Mouse (Mus musculus): Measurements from ENCODE around the gene Foxred1.

The Foxred1 gene

DNA sequence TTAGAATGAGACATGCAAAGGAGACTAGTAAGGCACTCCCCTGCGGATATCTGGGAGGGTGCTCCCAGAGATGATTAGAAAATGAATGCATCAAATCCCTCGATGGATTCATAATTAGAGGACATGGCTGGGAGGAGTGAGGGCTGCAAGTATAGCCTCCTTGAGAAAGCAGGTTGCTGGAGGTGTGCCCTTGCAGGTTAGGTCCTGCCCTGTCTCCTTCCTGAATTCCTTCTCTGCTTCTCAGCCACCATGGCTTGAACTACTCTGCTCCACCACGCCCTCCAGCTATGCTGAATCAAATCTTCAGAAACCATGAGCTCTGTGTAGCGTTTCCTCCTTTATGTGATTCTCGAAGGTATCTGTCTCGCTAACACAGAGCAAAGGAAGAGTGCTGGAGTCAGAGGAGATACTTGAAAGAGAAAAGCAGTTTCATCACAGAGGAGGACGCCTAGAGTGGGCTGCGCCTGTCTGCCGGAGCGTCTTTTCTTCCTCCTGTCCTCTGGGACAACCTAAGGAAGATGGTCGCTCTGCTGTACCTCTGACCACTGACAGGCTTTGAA is 17.8 kb downstream of the Foxred1 start:
- CTCF ChIA-PET, result interaction anchor here (0.8 kb wide), 1 partner anchor 24 kb away, joined by 3 read pairs; no protein-coding TSS in a partner anchor

DNA sequence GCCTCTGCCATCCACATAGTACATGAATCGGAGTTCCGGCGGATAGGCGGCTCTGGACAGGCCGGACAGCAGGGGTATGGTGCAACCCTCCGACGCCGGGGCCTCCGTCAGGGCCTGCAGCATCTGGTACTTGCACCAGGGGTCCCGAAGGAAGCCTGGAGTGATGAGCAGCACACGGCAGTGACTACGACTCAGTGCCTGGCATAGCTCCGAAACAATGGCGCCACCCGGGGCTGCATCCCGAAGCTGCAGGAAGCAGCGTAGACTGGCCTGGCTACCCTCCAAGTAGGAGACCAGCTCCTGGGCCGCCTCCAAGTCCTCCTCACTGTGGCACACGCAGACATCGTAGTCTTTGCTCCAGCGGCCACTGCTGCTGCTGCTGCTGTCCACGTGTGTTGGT is 22.2 kb downstream of the Foxred1 start:
- CTCF ChIA-PET, result interaction anchor here (0.5 kb wide), 1 partner anchor 9 kb away, joined by 6 read pairs; no protein-coding TSS in a partner anchor

DNA sequence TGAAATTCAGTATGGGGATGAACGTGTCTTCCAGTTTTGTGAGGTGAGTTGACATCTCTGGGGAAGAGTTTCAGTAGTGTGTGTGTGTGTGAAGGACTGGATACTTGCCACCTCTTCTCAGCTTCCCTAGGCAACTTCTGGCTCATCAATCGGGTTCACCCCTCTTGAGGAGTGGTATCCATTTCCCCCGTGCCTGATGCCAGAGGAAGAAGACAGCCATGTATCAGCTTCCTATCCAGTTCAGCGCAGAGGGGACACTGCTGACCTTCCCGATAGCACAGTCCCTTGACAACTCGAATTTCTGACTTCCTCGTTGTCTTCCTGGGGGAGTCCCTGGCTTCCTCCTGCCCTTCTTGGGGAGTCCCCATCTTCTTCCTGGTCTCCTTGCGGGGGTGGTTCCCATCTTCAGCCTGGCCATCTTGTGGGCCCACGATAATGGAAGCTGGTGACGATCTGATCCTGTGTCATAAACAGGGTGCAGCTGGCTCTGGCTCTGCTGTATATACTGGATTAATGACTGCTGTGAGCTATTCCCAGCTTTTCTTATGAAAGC is 23.4 kb downstream of the Foxred1 start:
- CTCF ChIA-PET, result no interaction called here

DNA sequence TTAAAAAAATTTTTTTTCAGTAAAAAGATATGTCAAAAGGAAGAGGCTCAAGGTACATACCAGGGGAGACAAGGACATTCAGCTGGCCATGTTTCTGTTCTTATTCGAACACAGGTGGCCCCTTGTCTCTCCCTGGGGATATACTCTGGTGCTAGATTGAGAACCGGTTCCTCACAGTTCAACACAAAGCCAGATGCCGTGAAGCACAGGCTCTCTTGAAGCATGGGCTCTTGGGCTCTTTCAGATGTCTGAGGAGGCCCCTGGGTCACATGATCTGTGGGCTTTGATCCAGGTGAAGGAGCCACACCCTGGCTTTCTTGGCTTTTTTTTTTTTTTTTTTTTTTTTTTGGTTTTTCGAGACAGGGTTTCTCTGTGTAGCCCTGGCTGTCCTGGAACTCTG is 24.4 kb downstream of the Foxred1 start:
- CTCF ChIA-PET, result no interaction called here

DNA sequence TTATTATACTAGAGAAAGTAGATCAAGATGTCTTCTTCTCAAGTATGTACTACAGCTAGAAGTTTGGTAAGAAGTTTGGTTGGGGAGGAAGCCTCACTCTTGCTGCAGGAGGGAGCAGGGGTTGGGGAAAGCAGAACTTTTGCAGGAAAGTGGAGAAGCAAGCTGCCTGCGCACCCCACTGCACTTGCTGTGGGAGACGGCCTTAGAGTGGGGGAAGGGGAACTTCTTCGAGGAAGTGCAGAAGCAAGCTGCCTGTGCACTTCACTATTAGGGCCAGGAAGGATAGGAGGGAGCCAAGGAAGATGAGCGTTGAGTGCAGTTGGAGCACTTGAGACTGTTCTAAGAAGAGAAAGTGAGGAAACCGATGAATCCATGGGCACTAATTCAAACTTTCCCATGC is 27.5 kb downstream of the Foxred1 start:
- CTCF ChIA-PET, result no interaction called here

DNA sequence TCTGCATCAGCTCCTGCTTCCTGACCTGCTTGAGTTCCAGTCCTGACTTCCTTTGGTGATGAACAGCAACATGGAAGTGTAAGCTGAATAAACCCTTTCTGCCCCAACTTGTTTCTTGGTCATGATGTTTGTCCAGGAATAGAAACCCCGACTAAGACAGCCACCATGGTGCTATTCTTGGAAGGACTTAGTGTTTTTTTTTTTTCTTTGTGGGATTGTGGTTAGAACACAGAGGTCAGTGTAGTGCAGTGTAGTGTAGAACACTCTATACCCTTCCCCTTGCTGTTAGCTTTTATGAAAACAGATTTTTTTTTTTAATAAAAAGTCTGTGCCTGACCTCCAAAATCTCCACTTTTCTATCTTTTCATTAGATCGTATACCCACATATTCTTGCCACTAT is 28.0 kb downstream of the Foxred1 start:
- CTCF ChIA-PET, result no interaction called here

DNA sequence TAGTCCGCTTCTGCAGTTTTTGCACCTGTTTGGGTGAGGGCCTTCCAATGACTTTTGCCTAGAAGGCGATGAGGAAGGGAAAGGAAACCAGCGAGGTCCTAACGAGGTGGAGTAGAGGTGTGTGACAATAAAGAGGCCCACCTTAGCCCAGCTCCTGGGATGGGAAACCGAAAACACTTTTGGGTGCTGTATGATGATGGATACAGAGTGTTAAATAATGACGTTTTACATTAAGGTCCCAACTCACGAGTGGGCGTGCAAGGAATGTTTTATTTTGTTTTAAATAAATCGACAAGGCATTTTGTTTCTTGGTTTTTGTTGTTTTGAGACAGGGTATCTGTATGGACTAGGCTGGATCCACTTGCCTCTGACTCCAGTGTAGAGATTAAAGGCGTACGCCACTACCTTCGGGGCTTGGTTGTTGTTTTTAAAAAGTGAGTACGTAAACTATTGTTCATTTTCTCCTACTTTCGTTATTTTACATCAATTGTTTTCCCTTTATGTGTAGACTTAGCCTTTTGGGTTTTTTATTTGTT is 34.7 kb downstream of the Foxred1 start:
- CTCF ChIA-PET, result no interaction called here

DNA sequence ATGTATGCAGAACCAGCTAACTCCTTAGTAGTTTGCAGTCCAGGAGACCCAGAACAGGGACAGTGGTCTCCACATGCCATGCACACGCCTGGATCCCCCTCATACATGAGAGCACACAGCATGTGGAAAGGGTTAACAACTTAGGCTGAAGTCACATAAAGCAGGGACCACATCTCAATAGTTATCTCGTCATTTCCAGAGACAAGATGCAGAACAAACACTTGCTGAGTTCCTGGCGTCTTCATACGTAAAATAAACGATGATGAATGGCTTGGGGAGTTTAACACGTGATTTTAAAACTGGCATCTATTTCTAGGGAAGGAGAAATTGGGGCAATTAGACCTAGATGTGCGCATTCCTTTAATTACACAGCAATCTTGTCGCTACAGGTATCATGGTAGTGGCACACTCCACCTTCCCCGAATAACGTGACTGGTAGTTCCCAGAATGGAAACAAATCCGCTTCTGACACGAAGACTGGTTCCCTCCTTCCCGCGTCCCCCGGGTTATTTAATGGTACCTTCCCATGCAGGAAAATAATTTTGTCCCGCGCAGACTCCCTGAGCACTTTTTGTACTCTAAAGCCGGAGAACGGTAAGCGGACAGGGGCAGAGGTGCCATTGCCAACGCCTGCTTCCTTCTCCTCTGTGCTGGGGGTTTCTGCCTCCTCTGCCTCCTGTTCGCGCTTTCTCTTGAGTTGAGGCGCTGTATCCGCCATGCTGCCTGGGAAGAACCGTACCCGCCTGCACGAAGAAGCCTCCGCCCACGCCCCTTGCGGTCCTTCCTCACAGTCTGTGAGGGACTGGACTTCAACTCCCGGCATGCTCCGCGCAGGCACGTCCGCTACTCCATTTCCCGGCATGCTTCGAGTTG is 35.4 kb downstream of the Foxred1 start, which contains the start of gene Dcps:
TSS of gene Dcps (minus strand) at position 811 of the 873 bp plus-strand sequence.
- CTCF ChIA-PET, result no interaction called here

DNA sequence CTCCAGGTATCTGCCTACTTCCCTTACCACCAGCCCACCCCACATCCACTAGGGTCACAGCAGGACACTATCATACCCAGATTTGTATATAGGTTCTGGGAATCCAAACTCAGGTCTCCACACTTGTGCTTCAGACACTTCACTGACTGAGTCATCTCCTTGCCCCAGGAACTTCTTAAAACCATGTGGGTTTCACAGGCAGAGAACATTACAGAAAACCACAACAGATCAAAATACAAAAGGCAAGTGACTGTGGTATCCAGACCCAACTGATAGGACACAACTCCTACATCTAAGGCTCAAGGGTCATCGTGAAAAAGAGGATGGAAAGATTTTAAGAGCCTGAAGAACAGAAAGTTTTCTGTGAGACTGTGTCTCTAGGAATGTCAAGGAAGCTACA is 37.5 kb downstream of the Foxred1 start:
- CTCF ChIA-PET, result no interaction called here

DNA sequence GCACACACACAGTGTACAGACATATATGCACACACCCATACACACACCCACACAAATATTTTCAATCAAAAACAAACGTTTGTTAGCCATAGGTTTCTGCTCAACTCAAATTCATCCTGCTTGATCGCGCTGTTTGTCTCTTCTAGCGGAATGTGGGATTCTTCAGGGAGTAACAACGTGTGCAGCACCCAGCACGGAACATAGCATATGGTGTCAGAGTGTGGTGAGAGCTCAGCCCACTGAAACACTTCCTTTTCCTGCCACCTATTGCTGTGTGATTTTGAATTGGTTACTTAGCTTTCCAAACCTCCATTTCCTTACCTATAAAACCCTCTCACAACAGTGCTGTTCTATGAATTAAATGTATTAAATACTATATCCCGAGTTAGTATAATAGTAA is 40.8 kb downstream of the Foxred1 start:
- CTCF ChIA-PET, result no interaction called here

DNA sequence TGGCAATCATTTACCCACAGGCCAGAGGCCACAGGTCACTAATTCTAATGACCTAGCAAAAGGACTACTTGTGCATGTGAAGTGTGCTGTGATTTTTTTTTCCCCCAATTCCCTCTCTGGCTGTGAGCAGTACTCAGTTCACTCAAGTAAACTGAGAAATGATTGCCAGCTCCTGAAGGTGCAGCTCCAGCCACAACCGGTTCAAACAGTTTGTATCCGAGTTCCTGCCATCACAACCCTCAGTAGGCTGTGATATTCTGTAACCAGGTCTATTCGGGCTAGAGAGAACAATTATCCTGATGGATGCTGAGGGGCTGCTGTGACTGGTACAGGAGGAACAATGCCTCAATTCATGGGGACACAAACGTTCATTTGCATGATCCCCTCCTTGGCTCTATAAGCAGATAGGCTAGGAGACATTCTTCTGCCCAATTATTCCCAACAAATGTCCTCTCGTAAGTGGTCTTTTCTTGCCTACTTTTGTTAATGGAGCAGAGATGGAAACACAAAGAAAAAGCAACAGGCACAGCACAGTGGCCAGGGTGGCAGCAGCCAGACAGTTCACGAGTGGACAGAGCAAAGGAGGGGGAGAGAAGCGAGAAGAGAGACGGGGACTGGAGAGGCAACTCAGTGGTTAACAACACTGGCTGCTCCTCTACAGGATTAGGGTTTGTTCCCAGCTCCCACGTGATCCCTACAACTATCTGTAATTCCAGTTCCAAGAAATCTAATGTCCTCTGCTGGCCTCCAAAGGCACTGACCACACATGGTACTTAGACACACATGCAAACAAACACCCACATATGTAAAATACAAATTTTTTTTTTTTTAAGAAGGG is 43.8 kb downstream of the Foxred1 start:
- CTCF ChIA-PET, result interaction anchor here (0.7 to 0.8 kb wide), 2 partner anchors 11 to 378 kb away, joined by 3 to 10 read pairs; no protein-coding TSS in a partner anchor

DNA sequence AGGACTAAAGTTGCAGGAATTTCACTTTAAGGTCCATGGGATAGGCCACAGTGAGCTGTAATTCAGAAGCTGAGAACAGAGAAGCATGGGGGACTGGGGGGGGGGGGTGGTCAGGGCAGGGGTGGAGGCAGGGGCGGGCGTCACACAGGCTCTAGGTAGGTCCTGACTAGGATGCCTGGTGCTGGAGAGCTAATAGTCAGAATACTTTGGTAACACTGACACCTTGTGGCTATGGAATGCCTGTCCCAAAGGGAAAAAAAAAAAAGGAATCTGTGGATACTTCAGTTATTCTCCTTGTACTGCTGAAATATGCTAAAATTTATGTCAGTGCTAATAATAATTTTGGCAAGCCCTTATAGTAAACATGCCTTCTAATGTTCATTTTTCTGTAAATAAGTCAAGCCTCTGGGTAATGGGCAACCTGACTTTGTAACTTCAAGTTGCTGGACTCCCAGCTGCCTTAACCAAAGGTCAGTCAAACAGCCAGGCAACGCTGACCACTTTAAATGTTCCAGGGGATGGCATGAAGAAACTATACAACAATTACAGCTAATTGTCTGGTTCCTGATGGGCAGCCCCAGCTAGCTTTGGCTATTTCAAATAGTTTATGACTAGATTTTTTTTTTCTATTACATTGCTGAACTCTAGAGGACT is 44.6 kb downstream of the Foxred1 start:
- CTCF ChIA-PET, result interaction anchor here (0.7 to 0.8 kb wide), 2 partner anchors 10 to 377 kb away, joined by 3 to 10 read pairs; no protein-coding TSS in a partner anchor

DNA sequence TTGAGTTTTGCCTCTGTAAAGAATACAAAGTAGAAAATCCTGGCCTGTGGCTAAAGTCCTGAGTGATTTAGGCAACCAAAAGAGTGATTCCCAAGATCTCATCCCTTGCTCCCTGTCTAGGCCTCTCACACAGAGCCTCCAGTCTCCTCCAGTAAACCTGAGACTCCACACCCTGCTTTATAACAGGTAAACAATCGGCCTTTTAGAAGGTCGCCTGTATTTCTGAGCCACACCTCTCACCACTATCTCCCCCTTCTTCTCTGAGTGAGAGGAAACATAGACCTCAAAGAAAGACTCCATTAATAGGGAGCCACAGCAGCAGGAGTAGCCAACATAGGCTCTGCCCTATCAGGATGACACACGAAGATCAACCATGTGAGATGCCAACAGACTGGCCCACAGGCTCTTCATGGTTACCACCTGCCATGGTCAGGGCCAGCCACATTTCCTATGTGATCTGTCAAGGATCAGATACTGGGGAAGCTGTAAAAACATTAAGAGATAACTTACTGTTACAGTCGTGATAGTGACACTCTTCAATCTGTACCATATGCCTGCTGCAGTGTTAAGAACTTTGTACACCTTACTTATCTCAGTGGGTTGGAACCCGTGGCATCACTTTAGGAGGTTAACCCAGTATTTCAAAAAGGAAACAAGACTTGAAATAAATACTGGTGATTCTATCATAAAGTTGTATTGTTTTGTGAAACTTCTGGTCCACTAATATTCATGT is 46.5 kb downstream of the Foxred1 start:
- CTCF ChIA-PET, result interaction anchor here (0.6 kb wide), 2 partner anchors 111 to 180 kb away, joined by 3 to 21 read pairs; no protein-coding TSS in a partner anchor

DNA sequence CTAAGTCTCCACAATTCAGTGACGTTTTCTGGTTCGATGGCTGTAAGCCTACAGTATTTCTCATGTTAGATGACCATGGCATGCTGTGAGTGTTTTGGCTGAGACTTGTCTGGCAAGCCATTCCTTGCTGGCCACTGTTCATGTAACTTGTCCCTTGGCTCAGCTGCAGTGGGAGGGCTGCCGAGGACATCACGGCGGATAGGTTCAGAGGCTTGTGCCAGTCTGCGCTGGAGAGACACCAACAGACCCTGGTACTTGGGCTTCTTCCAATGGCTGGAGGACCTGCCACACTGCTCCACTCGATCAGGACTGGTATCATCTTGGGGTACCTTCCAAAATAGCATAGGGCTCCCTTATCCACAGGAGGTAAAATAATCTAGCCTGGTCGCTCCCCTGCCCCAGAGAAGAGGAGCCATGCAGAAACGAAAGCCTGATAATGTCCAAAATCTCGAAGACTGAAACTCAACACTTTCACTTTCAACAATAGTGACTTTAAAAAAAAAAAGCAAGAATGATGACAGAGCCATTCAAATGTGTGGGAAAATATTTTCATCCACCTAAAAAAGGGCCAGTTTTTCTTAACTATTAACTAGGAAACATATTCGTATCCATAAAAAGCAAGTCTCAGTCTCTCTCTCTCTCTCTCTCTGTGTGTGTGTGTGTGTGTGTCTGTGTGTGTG is 47.7 kb downstream of the Foxred1 start:
- CTCF ChIA-PET, result interaction anchor here (0.6 kb wide), 1 partner anchor 179 kb away, joined by 21 read pairs; no protein-coding TSS in a partner anchor

DNA sequence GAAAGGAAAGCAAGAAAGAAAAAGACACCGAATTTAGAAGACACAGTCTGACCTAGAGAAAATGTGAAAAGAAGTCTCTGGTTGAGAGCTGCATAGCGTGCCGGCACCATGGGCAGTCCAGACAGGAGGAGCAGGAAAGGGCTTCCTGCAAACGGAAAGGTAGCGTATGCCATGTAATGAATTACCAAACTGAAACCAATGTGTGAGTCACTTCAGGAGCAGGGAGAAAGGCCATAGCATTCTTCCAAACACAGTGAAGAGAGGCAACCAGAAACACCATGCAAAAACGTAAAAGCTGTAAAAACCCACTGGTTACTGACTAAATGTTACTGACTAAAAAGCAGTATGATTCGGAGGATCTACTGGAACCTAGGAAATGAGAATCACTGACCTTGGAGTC is 49.1 kb downstream of the Foxred1 start:
- CTCF ChIA-PET, result no interaction called here

DNA sequence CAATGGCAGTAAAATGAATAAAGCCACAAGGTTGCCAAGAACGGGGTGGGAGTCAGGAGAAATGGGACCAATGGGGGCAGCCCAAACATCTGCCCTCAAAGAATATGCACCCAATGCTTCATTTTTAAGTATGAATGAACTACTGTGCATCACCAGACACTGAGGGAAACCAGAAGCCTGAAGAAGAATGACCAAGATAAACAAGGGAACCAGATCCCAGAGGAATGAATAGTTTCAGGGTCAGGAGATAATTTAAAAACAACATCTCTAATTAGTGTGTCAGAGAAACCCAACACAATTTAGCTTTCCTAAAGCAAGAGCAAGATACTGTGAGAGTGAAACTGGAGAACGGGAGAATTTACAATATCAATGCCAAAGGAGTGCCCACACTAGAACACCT is 50.2 kb downstream of the Foxred1 start:
- CTCF ChIA-PET, result no interaction called here

DNA sequence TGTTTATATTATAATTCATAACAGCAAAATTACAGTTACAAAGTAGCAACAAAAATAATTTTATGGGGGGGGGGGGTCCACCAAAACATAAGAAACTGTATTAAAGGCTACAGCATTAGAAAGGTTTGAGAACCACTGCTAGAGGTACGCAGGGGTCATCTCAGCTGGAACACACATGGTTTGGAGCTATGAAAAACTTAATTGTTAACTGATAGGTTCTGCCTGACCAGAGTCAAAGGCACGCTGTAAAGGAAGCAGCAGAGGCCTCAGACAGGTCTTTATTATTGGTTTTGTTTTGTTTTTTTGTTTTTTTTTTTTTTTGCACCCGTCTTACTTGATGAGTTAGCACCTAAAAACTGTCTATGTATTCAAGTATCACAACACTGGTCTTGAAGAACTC is 52.4 kb downstream of the Foxred1 start:
- CTCF ChIA-PET, result interaction anchor here (0.7 kb wide), 1 partner anchor 383 kb away, joined by 9 read pairs; no protein-coding TSS in a partner anchor

DNA sequence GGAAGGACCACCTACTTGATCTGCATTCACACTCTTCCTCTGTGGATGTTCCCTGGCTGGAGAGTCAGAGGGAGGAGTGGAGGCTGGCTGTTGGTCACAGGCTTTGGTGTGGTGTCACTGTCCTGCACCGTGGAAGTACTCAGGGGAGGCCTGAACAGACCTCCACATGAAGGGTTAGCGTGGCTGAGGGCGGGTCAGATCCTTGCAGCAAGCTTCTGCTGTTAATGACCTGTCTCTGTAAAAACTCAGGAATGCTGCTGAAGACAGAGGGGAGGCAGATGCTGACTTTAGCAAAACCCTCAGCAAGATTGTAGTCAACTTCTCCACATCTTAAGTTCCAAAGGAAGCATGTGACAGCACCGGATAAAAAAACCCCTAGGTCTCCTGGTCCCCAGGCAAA is 54.0 kb downstream of the Foxred1 start:
- CTCF ChIA-PET, result no interaction called here

DNA sequence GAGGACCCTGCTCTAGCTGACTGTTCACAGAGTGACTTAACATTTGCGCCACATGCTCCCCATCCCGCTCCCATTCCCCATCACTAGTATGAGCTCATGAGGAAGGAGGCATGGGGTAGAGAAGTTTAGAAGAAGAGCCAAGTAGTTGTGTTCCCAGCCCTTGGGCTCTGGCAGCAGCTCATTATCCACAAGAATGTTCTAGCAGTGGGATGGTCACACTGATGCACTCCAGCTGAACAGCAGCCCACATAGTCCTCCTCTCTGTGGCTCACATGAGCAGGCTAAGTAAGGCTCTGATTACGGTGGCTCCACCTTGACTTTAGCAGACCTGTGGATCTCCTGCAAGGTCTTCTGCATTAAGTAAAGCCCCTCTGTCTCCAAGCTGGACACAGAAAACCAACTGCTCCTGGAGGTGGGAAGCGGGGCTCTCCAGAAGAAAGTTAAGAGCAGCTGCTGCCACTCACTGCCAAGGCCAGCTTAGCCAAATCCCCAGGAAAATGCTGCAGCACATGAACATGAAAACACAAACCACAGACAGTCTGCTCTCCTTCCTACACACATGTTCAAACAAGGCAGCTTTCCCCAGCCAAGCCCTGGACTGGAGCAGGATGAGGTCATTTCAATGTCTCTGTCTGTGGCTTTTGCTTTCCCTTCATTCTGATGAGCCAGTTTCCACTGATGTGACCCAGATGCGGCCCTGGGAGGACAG is 54.7 kb downstream of the Foxred1 start:
- CTCF ChIA-PET, result interaction anchor here (0.6 kb wide), 1 partner anchor 10 kb away, joined by 10 read pairs; no protein-coding TSS in a partner anchor

Data from spleen, embryonic (tissue).